Mouse (Mus musculus) CD4-positive naive resting alpha-beta T cell, adult 76 days (primary cell): Measurements from ENCODE around the gene Slc25a10. TPM values are rescaled to one million over a fixed set of nuclear protein-coding genes. Genes with fewer than 3 reads are reported as not detected.

Experiments used
- total RNA-seq: library from RNA; stranded (reverse); gene quantifications from one replicate; pipeline ENCODE4 v1.2.4, GENCODE M21; 2023

The Slc25a10 gene
- 9.1 TPM for total RNA-seq

DNA sequence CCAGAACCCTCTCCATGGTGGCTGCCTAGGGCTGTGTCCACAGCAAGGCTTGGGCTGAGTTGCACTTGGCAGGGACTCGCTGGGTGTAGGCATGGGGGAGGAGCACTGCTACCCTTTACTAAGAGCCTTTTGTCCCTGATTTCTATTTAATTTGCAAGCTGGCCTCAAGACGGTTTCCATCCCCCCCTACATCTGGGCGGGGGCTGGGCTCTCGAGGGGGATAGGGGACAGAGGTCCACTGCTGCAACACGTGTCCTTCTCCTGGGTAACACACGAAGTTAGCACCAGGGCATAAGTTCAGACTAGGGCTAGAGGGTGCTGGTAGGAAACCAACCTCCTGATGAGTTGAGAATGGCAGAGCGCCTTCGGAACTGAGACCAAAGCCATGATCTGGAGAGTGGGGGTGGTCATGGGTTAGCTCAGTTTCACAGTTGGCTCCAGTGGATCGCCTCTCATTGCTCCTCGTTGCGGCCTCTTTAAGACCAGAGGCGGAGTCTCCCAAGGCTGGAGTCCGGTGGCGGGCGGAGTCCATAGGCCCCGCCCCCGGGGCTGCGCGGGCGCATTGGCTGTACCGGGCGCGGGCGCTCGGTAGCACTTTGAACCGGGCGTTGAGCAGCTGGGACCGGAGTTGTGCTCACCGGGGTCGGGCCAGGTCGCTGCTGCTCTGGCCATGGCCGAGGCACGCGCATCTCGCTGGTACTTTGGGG lies at the start of gene Slc25a10:
Gene Slc25a10, plus strand, starts transcription at position 524 of the 707 bp plus-strand sequence.

DNA sequence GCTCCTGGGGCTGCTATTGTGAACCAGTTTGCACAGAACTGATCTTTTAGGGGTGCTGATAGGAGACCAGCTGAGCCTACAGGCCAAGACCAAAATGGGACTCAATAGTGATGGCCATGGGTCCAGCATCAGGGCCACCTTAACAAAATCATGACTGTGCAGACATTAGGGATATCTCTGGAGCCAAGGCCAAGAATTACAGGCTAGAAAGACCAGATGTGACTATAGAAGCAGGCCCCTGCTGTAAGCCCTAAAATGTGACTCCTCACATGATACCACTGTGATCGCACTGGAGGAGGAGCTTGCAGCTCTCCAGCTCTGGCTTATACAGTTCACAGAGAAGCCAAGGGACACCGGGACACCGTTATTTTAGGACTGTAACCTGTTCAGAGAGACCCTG lies 49.3 kb upstream of the Slc25a10 start, which contains the start of gene Tspan10:
Gene Tspan10, plus strand, starts transcription at position 301 of the 400 bp plus-strand sequence.

DNA sequence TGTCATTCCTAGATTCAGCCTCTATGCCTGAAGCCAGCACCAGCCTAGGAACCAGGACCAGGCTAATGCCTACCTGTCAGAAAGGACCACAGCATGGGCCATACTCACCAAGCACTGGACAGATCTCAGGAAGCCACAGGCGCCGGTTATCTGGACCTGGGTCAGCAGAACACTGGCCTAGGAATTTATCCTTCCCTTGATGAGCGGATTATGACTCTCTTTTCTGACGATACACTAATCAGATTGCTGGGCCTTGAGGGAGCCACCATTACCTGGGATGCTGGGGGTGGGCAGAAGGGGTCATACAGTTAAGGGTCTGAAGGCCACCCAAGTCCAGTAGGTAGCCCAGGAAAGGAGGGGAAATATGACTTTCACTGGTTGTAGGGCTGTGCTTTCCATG lies 38.3 kb upstream of the Slc25a10 start, which contains the start of gene Pde6g:
Gene Pde6g, minus strand, starts transcription at position 195 of the 400 bp plus-strand sequence.

DNA sequence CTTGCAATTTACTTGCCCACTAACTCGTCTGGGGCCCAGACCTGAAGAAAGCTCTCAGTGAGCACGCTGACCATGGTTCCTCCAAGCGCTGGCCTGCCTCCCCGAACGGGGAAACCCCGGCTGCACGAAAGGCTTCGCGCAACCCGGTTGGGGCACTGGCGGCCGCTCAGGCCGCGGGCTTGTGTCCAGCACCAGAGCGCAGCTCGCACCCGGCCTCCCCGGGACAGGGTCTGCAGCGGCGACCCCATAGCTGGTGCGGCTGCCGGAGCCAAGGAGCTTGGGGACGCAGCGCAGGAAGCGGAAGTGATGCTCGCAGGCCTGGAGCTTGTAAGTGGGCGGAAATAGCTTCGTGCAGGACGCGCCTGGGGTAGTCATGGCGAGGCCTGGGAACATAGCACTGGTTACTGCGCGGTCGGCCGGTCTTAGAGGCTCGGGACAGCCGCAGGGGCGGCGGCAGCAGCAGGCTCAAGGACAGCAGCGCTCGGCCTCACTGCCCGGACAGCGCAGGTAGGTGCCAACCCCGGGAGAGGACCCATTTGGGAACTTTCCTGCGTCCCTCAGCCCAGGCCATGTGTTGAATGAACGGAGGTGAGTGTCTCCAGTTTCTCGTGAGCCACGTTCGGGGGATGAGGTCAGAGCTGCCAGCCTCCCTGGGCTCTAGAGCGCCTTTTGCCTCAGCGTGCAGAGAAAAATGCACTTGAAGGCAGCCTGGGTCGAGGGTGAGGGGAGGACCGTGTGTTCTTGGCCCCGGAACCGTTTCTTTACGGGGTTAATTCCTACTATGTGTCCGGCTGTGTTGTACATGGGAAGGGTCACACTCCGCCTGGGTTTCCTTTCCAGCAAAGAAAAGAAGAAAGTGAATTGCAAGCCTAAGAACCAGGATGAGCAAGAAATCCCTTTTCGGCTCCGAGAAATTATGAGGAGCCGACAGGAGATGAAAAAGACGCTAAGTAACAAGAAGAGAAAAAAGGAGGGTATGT lies 33.6 kb upstream of the Slc25a10 start, which contains the start of the genes Oxld1 and Ccdc137:
Gene Oxld1, minus strand, starts transcription at position 297 of the 980 bp plus-strand sequence.
Gene Ccdc137, plus strand, starts transcription at position 344 of the 980 bp plus-strand sequence.

DNA sequence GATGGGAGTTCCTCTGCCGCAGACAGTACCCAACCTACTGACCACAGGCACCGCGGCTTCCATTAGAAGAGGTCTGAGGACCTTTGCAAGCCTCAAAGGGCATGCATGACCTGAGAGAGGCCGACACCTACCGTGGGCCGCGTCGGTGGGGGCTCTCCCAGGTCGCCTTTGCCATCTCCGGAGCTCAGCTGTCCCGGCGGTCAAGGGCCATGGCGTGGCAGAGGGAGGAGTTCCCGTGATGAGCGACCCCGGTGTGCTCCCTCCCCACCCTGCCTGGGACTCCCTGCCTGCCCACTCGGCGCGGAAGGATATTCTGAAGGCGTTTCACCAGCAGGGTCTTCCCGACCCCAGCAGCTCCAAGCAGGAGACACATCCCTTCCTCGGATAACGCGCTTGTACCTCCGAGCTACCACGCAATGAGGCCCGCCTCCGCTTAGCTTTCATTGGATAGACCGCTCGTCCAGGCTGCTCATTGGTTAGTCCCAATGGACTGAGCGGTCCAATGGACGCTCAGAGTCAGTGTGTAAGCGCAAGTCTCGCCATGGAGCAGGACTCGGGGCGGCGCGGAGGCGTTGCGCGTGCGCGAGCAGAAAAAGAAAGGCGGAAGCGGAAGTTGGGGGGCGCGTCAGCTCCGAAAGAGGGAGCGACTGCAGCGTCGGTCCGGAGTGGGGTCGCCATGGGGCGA lies 24.4 kb upstream of the Slc25a10 start, which contains the start of gene Arl16:
Gene Arl16, minus strand, starts transcription at position 557 of the 685 bp plus-strand sequence.

DNA sequence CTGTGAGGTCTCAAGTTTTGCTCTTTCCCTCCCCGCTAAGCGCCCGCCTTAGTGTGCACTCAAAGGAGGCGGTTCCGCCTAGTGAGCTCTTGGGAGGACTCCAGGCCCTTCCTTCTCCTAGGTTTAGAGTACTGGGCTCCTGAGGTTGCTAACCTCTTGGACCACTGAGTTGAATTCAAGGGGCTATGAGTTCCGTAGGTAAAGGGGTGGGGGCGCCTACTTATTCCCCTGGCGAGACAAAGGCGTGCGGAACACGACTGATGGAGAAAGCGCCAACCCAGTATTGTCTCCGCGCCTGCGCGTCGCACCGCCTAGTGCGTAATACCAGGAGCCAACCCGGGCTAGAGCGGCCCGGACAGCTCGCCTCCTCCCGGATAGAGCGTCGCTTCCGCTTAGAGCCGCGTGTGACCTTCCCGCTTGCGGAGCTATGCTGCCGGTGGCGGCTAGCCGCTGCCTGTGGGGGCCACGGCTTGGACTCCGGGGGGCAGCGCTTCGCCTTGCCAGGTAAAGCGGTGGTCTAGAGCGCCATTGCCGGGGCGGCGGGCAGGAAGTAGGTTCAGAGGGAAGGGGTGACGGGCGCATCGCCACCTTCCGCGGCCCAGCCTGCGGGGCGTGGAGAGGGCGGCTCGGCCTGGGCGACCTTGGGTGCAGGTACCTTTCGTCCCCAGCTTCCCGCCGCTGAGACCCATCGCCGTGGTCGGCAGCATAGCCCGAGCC lies 7.2 kb upstream of the Slc25a10 start, which contains the start of gene Mrpl12:
Gene Mrpl12, plus strand, starts transcription at position 349 of the 717 bp plus-strand sequence.

DNA sequence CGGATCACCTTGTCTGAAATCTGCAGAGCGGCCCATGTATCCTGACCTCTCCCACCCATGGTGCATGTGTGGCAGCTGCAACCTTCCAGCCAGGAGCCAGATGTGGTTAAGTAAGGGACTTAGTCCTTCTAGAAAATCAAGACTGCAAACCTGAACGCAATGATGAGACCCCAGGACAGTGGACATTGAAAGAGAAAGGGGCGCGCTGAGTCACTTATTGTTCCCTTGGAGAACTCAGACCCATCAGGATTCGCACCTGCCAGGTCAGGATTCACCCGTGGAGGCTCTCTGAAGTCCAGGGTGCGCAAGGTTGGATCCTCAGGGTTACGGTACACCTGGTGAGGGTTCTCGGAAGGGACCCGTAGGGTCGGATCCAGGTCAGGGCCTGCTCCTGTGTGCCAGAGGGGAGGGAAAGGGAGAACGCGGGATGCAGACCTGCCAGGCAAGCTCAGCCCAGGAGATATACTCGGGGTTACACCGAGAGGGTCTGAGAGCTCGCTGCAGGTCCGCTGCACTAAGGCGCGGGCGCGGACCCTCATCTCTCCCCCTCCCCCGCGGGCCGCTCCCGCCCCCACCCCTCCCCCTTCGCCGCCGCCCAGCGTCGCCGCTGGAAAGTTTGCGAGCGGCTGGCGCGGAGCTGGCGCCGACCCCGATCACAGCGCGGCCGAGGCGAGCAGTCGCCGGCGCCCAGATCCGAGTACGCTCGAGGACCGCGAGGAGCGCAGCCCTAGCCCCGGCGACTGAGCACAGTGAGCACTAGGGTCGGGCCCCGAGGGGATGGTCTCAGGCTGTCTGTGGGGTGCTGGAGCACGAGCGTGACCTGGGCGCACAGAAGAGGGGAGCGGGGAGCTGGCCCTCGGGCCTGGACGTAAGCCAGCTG lies 38.7 kb downstream of the Slc25a10 start, which contains the start of gene Gcgr:
Gene Gcgr, plus strand, starts transcription at position 615 of the 880 bp plus-strand sequence.

Other genes starting within 250 kb of the Slc25a10 start
- gene Actg1, start 143.3 kb upstream of the Slc25a10 start, total RNA-seq = 1,148 TPM
- gene Fscn2, start 130.3 kb upstream of the Slc25a10 start, total RNA-seq = 1.1 TPM
- 25.7 TPM for gene Faap100, start 113.1 kb upstream of the Slc25a10 start, total RNA-seq
- gene Nploc4, start 54.1 kb upstream of the Slc25a10 start, total RNA-seq = 58.8 TPM
- 57.3 TPM for gene Tspan10, start 49.2 kb upstream of the Slc25a10 start, total RNA-seq
- gene Pde6g, start 38.3 kb upstream of the Slc25a10 start, total RNA-seq = 0.67 TPM
- gene Oxld1, start 33.8 kb upstream of the Slc25a10 start, total RNA-seq = 3.7 TPM
- gene Ccdc137, start 33.7 kb upstream of the Slc25a10 start, total RNA-seq = 35.0 TPM
- gene Arl16, start 24.2 kb upstream of the Slc25a10 start, total RNA-seq = 12.6 TPM
- gene Mrpl12, start 7.2 kb upstream of the Slc25a10 start, total RNA-seq = 32.6 TPM
- gene Gcgr, start 38.9 kb downstream of the Slc25a10 start, total RNA-seq = not detected
- gene Mcrip1, start 57.9 kb downstream of the Slc25a10 start, total RNA-seq = 37.9 TPM
- not detected for gene Ppp1r27, start 59.3 kb downstream of the Slc25a10 start, total RNA-seq
- gene P4hb, start 81.4 kb downstream of the Slc25a10 start, total RNA-seq = 114 TPM
- 372 TPM for gene Arhgdia, start 89.8 kb downstream of the Slc25a10 start, total RNA-seq
- gene Alyref, start 106.5 kb downstream of the Slc25a10 start, total RNA-seq = 104 TPM
- gene Anapc11, start 106.6 kb downstream of the Slc25a10 start, total RNA-seq = 57.5 TPM
- 6.0 TPM for gene Npb, start 116.6 kb downstream of the Slc25a10 start, total RNA-seq
- 152 TPM for gene Pcyt2, start 126.1 kb downstream of the Slc25a10 start, total RNA-seq
- 96.6 TPM for gene Sirt7, start 133.4 kb downstream of the Slc25a10 start, total RNA-seq
- gene Mafg, start 141.8 kb downstream of the Slc25a10 start, total RNA-seq = 53.1 TPM
- gene Pycr1, start 151.9 kb downstream of the Slc25a10 start, total RNA-seq = 2.8 TPM
- gene Myadml2, start 156.3 kb downstream of the Slc25a10 start, total RNA-seq = not detected
- not detected for gene Notum, start 169.3 kb downstream of the Slc25a10 start, total RNA-seq
- gene Aspscr1, start 181.1 kb downstream of the Slc25a10 start, total RNA-seq = 106 TPM
- 18.0 TPM for gene Cenpx, start 221.9 kb downstream of the Slc25a10 start, total RNA-seq
- gene Lrrc45, start 222.1 kb downstream of the Slc25a10 start, total RNA-seq = 31.1 TPM
- gene Rac3, start 229.6 kb downstream of the Slc25a10 start, total RNA-seq = 1.1 TPM
- gene Dcxr, start 235.4 kb downstream of the Slc25a10 start, total RNA-seq = 3.0 TPM
- gene Cbr2, start 240.3 kb downstream of the Slc25a10 start, total RNA-seq = not detected